Mouse (Mus musculus): ENCODE results near the gene Ppp1r27.
"Not testable (repeated sequence)": the region's sequence is repeated elsewhere in the genome, so short reads cannot be mapped to it uniquely, and the experiment has no call there.

The Ppp1r27 gene

GRCm38 (mm10) chr11:120550810-120551440 is at the start of gene Ppp1r27:
Gene Ppp1r27 (minus strand): TSS chr11:120551132.
- DNase-seq (ENCODE audit: low spot score in 2 of 2) = no peak

DNA sequence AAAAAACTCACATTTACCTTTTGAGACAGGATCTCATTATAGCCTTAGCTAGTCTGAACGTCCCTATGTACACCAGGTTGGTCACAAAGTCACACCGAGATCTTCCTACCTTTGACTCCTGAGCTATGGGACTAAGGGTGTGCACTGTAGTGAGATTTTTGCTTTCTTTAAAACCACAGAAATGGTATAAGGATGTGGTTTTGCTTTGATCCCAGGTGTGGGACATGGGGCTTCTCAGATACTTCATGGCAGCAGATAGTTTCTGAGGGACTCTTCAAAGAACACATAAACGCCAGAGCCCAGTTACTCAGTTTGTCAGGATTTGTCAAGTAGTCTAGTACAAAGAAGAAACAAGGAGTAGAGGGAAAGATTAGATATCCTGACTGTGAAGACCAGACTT is 49.8 kb upstream of the Ppp1r27 start:
- DNase-seq (ENCODE audit: low spot score in 2 of 2) = no peak

GRCm38 (mm10) chr11:120598990-120599549 is 48.1 kb upstream of the Ppp1r27 start:
- peak in 1 of 2 experiments; percentile 36 for DNase-seq (ENCODE audit: low spot score in 2 of 2)

GRCm38 (mm10) chr11:120598283-120598989 is 47.5 kb upstream of the Ppp1r27 start, which contains the start of the genes Alyref and Anapc11:
Gene Alyref (minus strand): TSS chr11:120598365.
Gene Anapc11 (plus strand): TSS chr11:120598421.
- peak; percentile 96 for DNase-seq (ENCODE audit: low spot score in 2 of 2)

- DNase-seq (ENCODE audit: low spot score in 2 of 2) = peak in 1 of 2 experiments; percentile 36
These were observed 46.6 kb upstream of the Ppp1r27 start for GRCm38 (mm10) chr11:120597240-120598235.

GRCm38 (mm10) chr11:120588531-120588930 is 37.6 kb upstream of the Ppp1r27 start:
- no peak for DNase-seq (ENCODE audit: low spot score in 2 of 2)

DNA sequence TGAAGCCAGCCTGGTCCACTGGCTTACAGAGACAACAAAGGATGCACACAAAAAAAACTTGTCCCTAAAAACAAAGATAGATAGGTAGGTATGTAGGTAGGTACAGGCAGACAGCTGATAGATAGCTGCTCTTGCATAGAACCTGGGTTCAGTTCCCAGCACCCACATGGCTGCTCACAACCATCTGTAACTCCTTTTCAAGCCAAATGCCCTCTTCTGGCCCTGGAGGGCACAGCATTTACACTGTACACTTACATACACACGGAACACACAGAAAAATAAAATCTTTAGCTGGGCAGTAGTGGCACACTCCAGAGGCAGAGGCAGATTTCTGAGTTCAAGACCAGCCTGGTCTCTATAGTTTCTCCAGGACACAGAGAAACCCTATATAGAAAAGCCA is 33.0 kb upstream of the Ppp1r27 start:
- no peak for DNase-seq (ENCODE audit: low spot score in 2 of 2)

DNA sequence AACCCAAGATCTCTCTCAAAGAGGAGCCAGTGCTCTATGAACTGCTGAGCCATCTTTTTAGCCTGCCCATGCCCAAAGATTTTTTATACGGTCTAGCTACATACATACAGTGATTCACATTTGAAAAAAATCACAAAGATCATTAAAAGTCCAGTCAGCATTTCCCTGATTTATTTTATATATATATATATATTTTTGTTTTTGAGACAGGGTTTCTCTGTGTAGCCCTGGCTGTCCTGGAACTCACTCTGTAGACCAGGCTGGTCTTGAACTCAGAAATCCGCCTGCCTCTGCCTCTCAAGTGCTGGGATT is 32.0 kb upstream of the Ppp1r27 start:
- DNase-seq (ENCODE audit: low spot score in 2 of 2) = not testable (repeated sequence)

GRCm38 (mm10) chr11:120582268-120582981 is 31.5 kb upstream of the Ppp1r27 start:
- peak in 1 of 2 experiments; percentile 36 for DNase-seq (ENCODE audit: low spot score in 2 of 2)

DNA sequence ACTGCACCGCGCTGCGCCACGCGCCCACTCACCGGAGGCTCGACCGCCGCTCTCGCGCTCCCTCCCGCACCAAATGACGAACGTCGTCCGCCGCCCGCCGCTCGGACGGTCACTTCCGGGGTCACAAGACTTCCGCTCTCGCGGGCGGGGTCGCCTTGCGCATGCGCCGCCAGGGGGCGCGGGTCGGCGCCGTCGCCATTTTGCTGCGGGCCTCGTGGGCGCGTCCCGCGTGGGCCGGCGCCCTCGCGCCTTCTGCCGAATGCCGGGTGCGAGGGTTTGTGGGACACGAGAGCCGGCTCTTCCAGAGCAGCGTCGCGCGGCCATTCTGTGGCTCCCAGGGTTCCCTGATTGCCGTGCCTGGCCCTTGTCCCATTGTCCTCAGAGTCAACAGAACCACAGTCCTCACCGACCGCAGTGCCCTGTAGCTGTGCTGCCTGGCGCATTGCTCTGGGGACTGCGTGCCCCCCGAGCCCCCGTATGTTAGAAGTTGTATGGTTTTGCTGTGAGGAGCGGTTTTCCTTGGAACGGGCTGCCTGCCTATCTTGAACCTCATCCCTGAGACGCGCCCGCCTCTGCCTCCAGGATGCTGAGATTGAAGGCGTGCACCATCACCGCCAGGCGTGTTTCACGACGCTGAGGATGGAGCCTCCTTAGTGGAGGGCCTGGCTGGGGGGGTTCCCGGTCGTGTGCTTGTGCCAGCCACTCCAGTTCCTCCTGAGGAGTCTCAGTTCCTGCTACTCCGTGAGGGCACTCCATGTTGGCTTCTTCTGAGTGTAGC is 30.7 kb upstream of the Ppp1r27 start, which contains the start of gene Arhgdia:
Gene Arhgdia, minus strand, starts transcription at position 135 of the 778 bp plus-strand sequence.
- DNase-seq (ENCODE audit: low spot score in 2 of 2) = peak; percentile 93

- peak; percentile 43 to 55 for DNase-seq (ENCODE audit: low spot score in 2 of 2)
These were observed 30.0 kb upstream of the Ppp1r27 start for GRCm38 (mm10) chr11:120580871-120581331.

- peak; percentile 34 to 62 for DNase-seq (ENCODE audit: low spot score in 2 of 2)
These were observed 29.3 kb upstream of the Ppp1r27 start for GRCm38 (mm10) chr11:120580190-120580589.

DNA sequence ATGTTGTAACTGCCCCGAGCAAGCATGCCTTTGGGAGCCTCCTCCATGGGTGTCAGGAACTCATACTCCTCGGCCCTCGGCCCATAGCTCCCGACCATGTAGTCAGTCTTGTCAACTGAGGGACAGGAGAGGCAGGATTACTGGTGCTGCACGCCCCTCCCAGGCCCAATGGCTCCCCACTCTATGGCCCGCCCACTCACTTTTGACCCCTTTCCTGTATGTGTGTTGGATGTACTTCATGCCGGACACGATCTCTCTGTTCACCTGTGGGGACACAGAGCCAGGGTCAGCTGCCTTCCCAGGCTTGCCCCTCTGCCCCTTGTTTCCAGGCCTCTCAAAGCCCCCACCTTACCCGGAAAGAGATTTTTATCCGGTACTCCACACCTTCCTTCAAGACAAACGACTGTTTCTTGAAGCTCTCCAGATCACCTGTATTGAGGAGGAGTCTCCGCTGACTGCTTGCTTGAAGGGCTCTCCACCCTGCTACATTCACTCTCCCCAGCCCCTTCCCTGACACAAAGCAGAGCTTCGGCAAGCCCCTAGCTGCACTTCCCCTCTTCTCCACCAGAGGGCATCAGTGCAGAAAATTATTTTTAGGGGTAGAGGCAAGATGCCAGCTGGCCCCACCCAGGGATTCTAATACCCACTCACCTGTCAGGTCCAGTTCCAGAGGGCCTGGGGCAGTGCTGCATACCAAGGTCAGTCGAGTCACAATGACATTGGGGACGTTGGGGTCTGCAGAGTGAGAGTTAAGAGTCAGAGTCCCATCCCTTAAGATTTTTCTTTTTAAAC is 28.6 kb upstream of the Ppp1r27 start:
- DNase-seq (ENCODE audit: low spot score in 2 of 2) = peak; percentile 73 to 79

DNA sequence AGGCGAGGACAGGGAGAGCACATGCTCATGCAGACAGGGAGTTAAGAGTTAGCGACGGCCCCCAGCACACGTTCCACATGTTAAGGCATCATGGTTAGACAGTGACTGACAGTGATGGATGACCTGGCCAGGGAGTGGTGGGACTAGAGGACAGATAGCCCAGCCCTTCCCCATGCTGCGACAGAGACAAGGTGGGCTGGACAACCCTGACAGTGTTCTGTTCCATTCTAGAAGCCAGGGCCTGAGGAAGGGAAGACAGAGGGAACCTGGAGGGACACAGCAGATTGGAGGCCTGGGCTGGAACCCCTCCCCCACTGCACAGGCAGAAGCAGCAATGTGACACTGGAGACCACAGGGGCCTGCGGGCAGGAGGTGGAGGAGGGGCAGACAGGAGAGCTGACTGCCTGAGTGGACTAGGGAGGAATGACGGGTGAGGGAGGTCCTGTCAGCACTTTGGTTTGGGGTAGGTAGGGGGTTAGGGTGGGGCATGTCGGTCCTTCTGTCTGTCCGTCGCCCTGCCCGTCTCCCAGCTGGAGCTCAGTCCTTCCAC is 27.8 kb upstream of the Ppp1r27 start:
- DNase-seq (ENCODE audit: low spot score in 2 of 2) = peak; percentile 36 to 55

GRCm38 (mm10) chr11:120578024-120578693 is 27.2 kb upstream of the Ppp1r27 start:
- DNase-seq (ENCODE audit: low spot score in 2 of 2) = peak in 1 of 2 experiments; percentile 39

DNA sequence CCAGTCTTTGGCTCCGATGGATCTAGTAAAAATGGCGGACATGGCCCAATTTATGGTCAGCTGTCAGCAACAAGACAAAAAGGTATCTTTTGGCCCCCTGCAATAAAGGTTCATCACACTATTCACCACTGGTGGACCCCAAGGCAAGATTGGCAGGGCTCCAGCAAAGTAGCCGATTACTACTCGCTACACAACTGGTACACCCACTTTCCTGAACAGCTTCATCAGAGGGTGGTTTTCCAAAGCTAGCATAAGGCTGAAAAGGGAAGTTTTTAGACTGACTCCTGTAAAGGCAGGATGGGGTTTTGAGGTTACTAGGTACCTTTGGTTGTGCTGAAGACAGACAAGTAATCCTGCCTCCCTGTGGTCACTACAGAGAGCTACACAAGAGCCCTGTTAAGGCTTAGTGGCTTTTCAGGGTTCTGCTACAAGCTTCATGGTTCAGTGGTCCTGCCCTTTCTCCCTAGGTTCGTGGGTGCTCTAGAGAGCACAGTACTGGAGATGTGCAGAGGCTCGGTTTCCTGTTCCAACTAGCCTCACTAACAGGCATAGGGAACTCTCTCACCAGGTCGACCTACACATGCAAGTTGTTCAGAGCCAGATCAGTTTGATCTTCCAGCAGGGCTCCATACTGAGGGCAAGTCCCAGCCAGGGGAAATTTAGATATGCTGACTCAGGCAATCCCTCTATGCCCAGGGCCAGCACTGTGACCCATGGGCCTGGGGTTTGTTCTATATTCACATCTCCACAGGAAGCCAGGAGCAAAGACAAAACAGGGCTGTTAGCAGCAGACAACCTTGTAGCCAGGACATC is 26.5 kb upstream of the Ppp1r27 start:
- peak; percentile 41 to 56 for DNase-seq (ENCODE audit: low spot score in 2 of 2)

- DNase-seq (ENCODE audit: low spot score in 2 of 2) = no peak
These were observed 25.5 kb upstream of the Ppp1r27 start for GRCm38 (mm10) chr11:120576365-120576981.

Data from right cerebral cortex, postnatal 10 days (tissue).